Mouse (Mus musculus) effector memory CD4-positive, alpha-beta T cell, adult 5 months (primary cell): Measurements from ENCODE around the gene Zc3h8. TPM values are rescaled to one million over a fixed set of nuclear protein-coding genes. Genes with fewer than 3 reads are reported as not detected.

Experiments used
- polyA plus RNA-seq: library from polyadenylated mRNA; unstranded; fragments of 100-300 nt; shearing (Covaris generic); gene quantifications from one replicate; pipeline ENCODE4 v1.2.1, GENCODE M21; 2017

Zc3h8 gene
- 7.2 TPM for polyA plus RNA-seq

GRCm38 (mm10) chr2:128943538-128944528 lies at the start of gene Zc3h8:
TSS of gene Zc3h8 (minus strand) at chr2:128944077.

GRCm38 (mm10) chr2:128967661-128968441 lies 24.0 kb upstream of the Zc3h8 start, which contains the start of gene Gm10762:
TSS of gene Gm10762 (minus strand) at chr2:128967725.

GRCm38 (mm10) chr2:128966641-128967580 lies 23.0 kb upstream of the Zc3h8 start, which contains the start of gene Zc3h6:
TSS of gene Zc3h6 (plus strand) at chr2:128967402.

Other genes with a start within 250 kb of the Zc3h8 start
- gene Mertk, start 245.1 kb downstream of the Zc3h8 start, polyA plus RNA-seq = not detected
- gene Tmem87b, start 126.0 kb downstream of the Zc3h8 start, polyA plus RNA-seq = 34.1 TPM
- not detected for gene Fbln7, start 81.1 kb downstream of the Zc3h8 start, polyA plus RNA-seq
- 9.2 TPM for gene Zc3h6, start 23.3 kb upstream of the Zc3h8 start, polyA plus RNA-seq
- 2.1 TPM for gene Gm10762, start 23.6 kb upstream of the Zc3h8 start, polyA plus RNA-seq
- not detected for gene Vinac1, start 104.1 kb upstream of the Zc3h8 start, polyA plus RNA-seq
- 3.4 TPM for gene Ttl, start 121.9 kb upstream of the Zc3h8 start, polyA plus RNA-seq
- gene Polr1b, start 156.9 kb upstream of the Zc3h8 start, polyA plus RNA-seq = 20.7 TPM
- gene Chchd5, start 185.6 kb upstream of the Zc3h8 start, polyA plus RNA-seq = 8.7 TPM